15 mouse cellular contexts compared by ENCODE assay signal in genomic region chr6:54200031-54200722, GRCm38 (mm10).
"Had no signal": no experiment of that assay in that cellular context is flagged by ENCODE, and none has a peak within 500 bp of the region (broad histone marks: within the 10 kb centered on the region; RNA-seq: fewer than 3 reads in every experiment).

No protein-coding gene starts in this region.

- H3K4me2 ChIP-seq: limb, embryonic 12.5 days; liver, embryonic 15.5 days; neural tube, embryonic 13.5 days had no signal

- H3K9ac ChIP-seq: limb, embryonic 12.5 days; liver, embryonic 15.5 days; neural tube, embryonic 13.5 days had no signal

- H3K36me3 ChIP-seq: limb, embryonic 12.5 days; liver, embryonic 15.5 days; neural tube, embryonic 13.5 days had no signal

- H3K9me3 ChIP-seq: limb, embryonic 12.5 days; liver, embryonic 15.5 days; neural tube, embryonic 13.5 days had no signal

- H3K27me3 ChIP-seq: limb, embryonic 12.5 days; liver, embryonic 15.5 days had no signal

- H3K27ac ChIP-seq: layer of hippocampus, adult 2 months; limb, embryonic 12.5 days; liver, embryonic 15.5 days; neural tube, embryonic 13.5 days had no signal

- H3K4me1 ChIP-seq: limb, embryonic 12.5 days; neural tube, embryonic 13.5 days had no signal

- H3K4me3 ChIP-seq: layer of hippocampus, adult 2 months; limb, embryonic 12.5 days; liver, embryonic 15.5 days; neural tube, embryonic 13.5 days had no signal

- DNase-seq: kidney, adult 8-10 months; kidney, postnatal 4 days; liver; lung, adult 2 months; lung, postnatal 14 days; retina, postnatal 1 day; right cerebral cortex, postnatal 4 days; spleen, adult 18-20 months; thymus, adult 18-20 months; thymus, postnatal 14 days had no signal

- ATAC-seq: intestine, postnatal 0 days had no signal
